Mouse (Mus musculus) stomach, postnatal 0 days (tissue): Measurements from ENCODE around the gene Efhd1. TPM values are rescaled to one million over a fixed set of nuclear protein-coding genes. Genes with fewer than 3 reads are reported as not detected.

ENCODE experiments used
- ATAC-seq: fragments of 200-750 bp; cut with Nextera tagmentation; 2 replicates; pipeline ENCODE4 v1.8.0; 2017; ENCODE audit not compliant: low FRiP score, low TSS enrichment
- DNase-seq: peaks from one replicate; pipeline ENCODE4 v3.0.0-alpha.2; 2016; ENCODE audit warnings: low spot score
- H3K27ac ChIP-seq: fragments of 300-500 bp; sonication (generic); replicated peaks from 2 replicates; pipeline ENCODE4 v1.5.1; 2014; ENCODE audit warnings: mild to moderate bottlenecking, control low read depth
- H3K27me3 ChIP-seq: fragments of 300-500 bp; sonication (generic); 2 replicates; pipeline ENCODE4 v1.6.1; 2014; ENCODE audit warnings: low read length; ENCODE audit not compliant: control insufficient read depth, insufficient read depth
- H3K36me3 ChIP-seq: fragments of 300-500 bp; sonication (generic); 2 replicates; pipeline ENCODE4 v1.6.1; 2014; ENCODE audit warnings: low read length, mixed read lengths; ENCODE audit not compliant: control insufficient read depth, insufficient read depth
- H3K4me1 ChIP-seq: fragments of 300-500 bp; sonication (generic); replicated peaks from 2 replicates; pipeline ENCODE4 v1.6.1; 2014; ENCODE audit warnings: antibody characterized with exemption; ENCODE audit not compliant: control insufficient read depth, insufficient read depth
- H3K4me2 ChIP-seq: fragments of 300-500 bp; sonication (generic); replicated peaks from 2 replicates; pipeline ENCODE4 v1.6.1; 2014; ENCODE audit warnings: low read depth, mild to moderate bottlenecking, control low read depth, moderate library complexity
- H3K4me3 ChIP-seq: fragments of 300-500 bp; sonication (generic); 2 replicates; pipeline ENCODE4 v1.5.1; 2014; ENCODE audit warnings: low read depth, low read length, control low read depth
- H3K9ac ChIP-seq: fragments of 300-500 bp; sonication (generic); 2 replicates; pipeline ENCODE4 v1.6.1; 2014; ENCODE audit warnings: mild to moderate bottlenecking, low read length, control low read depth, mixed read lengths
- H3K9me3 ChIP-seq: fragments of 300-500 bp; sonication (generic); 2 replicates; pipeline ENCODE4 v1.6.1; 2016; ENCODE audit warnings: low read length; ENCODE audit not compliant: control insufficient read depth
- CTCF ChIP-seq: IDR thresholded peaks from 2 replicates; pipeline ENCODE4 v1.5.1; 2016; ENCODE audit warnings: antibody characterized with exemption, low read depth, mild to moderate bottlenecking, moderate library complexity
- EP300 ChIP-seq: optimal IDR thresholded peaks from 2 replicates; pipeline ENCODE3; 2016; ENCODE audit warnings: antibody characterized with exemption
- WGBS: fragments of 180-500 bp; shearing (Covaris S2); extraction: QIAGEN DNeasy Blood & Tissue Kit; methylation state at CpG from one replicate; pipeline ENCODE4 v1.1.7; 2014; 5-methylcytosine and 5-hydroxymethylcytosine counted together
- polyA plus RNA-seq: library from polyadenylated mRNA; unstranded; fragments of >200 nt; fragmentation: Nextera tagmentation; extraction: Ambion mirVana; gene quantifications from 2 replicates; pipeline ENCODE4 v1.2.1, GENCODE M21; 2015

Efhd1 gene
- polyA plus RNA-seq = 0.50 and 0.73 TPM in 2 replicates

DNA sequence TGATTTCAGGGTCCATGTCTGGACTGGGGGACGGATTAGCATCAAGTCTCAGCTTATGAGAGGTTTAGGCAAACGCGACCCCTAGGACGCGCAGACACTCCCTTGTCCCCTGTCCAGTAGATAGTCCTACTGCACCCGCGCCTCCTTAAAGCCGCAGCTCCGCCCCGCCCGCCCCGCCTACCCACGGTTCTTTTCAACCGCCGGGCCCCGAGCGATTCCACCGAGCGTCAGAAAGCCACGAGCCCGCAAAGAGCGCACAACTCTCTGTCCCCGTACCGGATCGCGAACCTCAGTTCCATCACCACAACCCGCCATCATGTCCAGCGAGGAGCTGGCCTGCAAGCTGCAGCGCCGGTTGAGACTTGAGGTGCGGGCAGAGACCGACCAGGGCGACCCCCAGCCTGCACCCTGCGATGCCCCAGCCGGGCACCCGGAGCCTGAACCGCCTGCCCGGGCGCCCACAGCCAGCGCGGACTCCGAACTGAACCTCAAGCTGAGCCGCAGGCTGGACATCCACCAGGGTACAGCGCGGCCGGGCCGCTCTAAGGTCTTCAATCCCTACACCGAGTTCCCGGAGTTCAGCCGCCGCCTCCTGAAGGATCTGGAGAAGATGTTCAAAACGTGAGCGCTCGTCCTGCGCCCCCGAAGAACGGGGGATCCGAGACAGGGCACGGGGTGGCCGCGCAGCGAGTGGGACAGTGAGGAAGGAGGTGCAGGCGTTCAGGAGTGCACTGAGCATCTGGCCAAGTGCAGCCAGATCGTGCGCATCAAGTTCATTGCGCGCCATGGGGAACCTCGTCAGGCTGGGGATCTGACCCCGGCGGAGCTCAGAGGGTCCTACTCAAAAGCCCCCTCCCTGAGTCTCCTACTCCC lies at the start of gene Efhd1:
Gene Efhd1 (plus strand): TSS at position 230 of the 873 bp plus-strand sequence.
- Histone ChIP-seq H3K4me1 (peaks cover 6% of the 10 kb centered on the region; the same call in 1 of the 2 replicates), H3K9ac (peak within 1 kb of the TSS; percentile 55), H3K27me3 (peaks cover 21% of the 10 kb centered on the region; the same call in 1 of the 2 replicates)

DNA sequence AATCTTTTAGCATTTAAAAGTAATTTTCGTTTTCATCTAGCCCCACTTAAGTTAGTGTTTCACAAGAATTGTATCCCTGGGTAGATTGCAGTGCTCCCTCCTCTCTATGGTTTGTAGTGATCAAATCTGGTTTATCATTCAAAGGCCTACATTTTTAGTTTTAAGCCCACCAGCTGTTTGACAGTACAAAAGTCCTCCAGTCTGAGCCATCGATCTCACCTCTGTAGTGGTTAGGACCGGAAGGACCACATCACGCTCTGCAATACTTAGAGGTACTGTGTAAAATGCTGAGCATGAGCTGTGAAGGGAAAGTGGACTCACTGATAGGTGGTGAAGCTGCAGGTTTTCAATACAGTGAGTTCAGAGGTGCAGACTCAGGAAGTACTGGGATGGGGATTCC lies 49.4 kb upstream of the Efhd1 start:
- 4% methylated on average over 4 of the region's 4 CpGs for WGBS
- Histone ChIP-seq H3K9me3 (no peaks in the 10 kb centered on the region), H3K4me2 (peak overlapping the region; percentile 76), H3K27me3 (no peaks in the 10 kb centered on the region), H3K9ac (peak overlapping the region; percentile 98), H3K4me3 (peak overlapping the region; percentile 71), H3K4me1 (peaks cover 10% of the 10 kb centered on the region; the same call in 1 of the 2 replicates), H3K36me3 (peaks cover 1% of the 10 kb centered on the region), H3K27ac (peak overlapping the region; percentile 100)
- no peak for TF ChIP-seq CTCF
- no peak for TF ChIP-seq EP300
- DNase-seq = no peak
- no peak for ATAC-seq

More for the DNA sequence above, at the start of gene Efhd1:
- Histone ChIP-seq H3K27ac (no peak within 1 kb of the TSS), H3K9me3 (no peaks in the 10 kb centered on the region), H3K4me2 (peak within 1 kb of the TSS; percentile 76), H3K36me3 (no peaks in the 10 kb centered on the region), H3K4me3 (peak within 1 kb of the TSS; percentile 46)
- TF ChIP-seq EP300 (no peak), CTCF (no peak)
- DNase-seq = peak; percentile 43
- peak; percentile 48 for ATAC-seq
- WGBS = under 1% methylated on average over 69 of the region's 70 CpGs

DNA sequence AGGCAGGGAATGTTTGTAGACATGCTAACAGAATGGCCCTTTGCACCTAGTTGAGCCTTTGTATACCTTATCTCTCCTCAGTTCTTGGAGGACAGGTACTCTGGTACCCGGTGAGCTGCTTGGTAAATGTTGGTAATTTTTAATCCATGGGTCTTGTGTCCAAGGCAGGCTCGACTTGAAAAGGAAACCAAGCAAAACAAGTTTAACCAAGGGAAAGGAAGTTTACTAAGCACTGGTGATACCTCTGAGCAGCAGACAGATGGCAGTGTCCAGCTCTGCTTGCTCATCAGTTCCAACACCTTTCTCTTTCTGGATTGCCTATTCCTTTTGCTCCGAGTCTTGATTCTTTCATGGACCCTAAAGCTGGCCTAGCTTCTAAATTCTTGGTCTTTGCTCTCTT lies 46.2 kb upstream of the Efhd1 start:
- Histone ChIP-seq H3K9me3 (no peaks in the 10 kb centered on the region), H3K27me3 (no peaks in the 10 kb centered on the region), H3K4me2 (no peak overlapping the region), H3K27ac (no peak overlapping the region), H3K9ac (no peak overlapping the region), H3K4me3 (no peak overlapping the region), H3K36me3 (peaks cover 14% of the 10 kb centered on the region), H3K4me1 (peaks cover 10% of the 10 kb centered on the region; the same call in 1 of the 2 replicates)
- TF ChIP-seq CTCF (peak; percentile 74), EP300 (no peak)
- ATAC-seq (no peak), DNase-seq (no peak)
- WGBS = 38% methylated on average over 3 of the region's 3 CpGs

DNA sequence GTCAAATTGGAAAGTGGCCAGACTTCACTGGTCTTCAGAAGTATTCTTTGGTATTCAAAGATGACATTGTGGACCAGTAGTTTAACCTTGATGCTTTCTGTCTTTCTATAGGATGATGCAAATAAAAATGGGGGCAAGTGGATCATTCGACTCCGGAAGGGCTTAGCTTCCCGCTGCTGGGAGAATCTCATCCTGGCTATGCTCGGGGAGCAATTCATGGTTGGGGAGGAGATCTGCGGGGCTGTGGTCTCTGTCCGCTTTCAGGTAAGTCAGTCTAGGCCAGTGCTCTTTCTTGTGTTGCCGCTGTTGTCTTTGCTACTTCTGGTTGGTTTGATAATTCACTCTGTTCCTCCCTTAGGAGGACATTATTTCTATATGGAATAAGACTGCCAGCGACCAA lies 38.4 kb upstream of the Efhd1 start:
- Histone ChIP-seq H3K4me3 (no peak overlapping the region), H3K9ac (no peak overlapping the region), H3K36me3 (peaks cover 59% of the 10 kb centered on the region), H3K27ac (no peak overlapping the region), H3K9me3 (no peaks in the 10 kb centered on the region), H3K27me3 (no peaks in the 10 kb centered on the region), H3K4me1 (no peaks in the 10 kb centered on the region), H3K4me2 (no peak overlapping the region)
- 95% methylated on average over 8 of the region's 8 CpGs for WGBS
- ATAC-seq (no peak), DNase-seq (no peak)
- TF ChIP-seq CTCF = no peak
- TF ChIP-seq EP300 = no peak

DNA sequence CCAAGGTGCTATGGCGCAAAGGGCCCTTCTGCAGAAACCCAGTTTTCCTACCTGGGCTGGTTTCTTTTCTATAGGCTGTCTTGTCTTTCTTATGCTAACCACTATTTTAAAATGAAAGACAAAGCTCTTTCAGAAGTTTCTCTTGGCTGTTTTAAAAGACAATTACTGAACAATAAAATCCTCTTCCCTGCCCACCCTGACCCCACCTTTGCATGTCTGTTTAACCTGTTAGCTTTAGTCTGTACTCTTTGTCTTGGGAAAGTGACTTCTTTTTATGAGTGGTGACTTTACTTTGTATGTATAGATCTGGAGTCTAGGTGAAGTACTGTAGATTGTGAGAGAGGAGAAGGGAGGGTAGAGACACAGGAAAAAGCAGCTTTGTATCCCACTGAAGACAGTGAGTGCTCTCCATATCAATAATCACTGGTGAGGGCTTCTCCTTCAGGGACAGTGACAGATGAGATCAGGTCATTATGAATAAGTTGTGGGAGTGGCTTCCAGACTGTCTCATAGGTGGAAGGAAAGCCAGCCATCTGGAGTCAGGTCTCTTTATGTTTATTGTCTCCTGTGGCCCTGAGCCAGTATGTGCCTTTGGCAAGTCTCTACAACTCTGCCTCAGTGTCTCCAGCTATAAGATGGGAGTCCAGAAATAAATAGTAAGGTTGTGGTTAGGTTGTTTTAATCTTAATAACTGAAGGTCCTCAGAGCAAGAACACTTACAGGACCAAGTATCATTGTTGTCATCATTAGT lies 37.6 kb upstream of the Efhd1 start:
- DNase-seq = no peak
- Histone ChIP-seq H3K36me3 (peaks cover 55% of the 10 kb centered on the region), H3K27me3 (no peaks in the 10 kb centered on the region), H3K9me3 (no peaks in the 10 kb centered on the region), H3K4me3 (no peak overlapping the region), H3K4me2 (no peak overlapping the region), H3K27ac (no peak overlapping the region), H3K9ac (no peak overlapping the region), H3K4me1 (no peaks in the 10 kb centered on the region)
- TF ChIP-seq CTCF (no peak), EP300 (no peak)
- no peak for ATAC-seq
- WGBS = 96% methylated on average over 1 of the region's 1 CpGs
